Mouse (Mus musculus) heart, embryonic 14.5 days (tissue): ENCODE results near the gene Hist1h1t. TPM values are rescaled to one million over a fixed set of nuclear protein-coding genes. Genes with fewer than 3 reads are reported as not detected.
"Not testable (repeated sequence)": the region's sequence is repeated elsewhere in the genome, so short reads cannot be mapped to it uniquely, and the experiment has no call there.

ENCODE experiments used
- ATAC-seq: fragments of 200-750 bp; cut with Nextera tagmentation; 2 replicates; pipeline ENCODE4 v1.8.0; 2017; ENCODE audit warnings: low read depth, moderate TSS enrichment; ENCODE audit not compliant: insufficient number of reproducible peaks, insufficient read depth, low FRiP score
- H3K27ac ChIP-seq, 2 experiments: fragments of 200-500 bp in 1 of 2; fragments of 300-500 bp in 1 of 2; sonication (generic) in 1 of 2; replicated peaks in 1 of 2; 2 replicates each; pipeline ENCODE4 v1.5.1; 2012 to 2014; ENCODE audit warnings: low read depth in 2 of 2, low read length in 2 of 2, control low read depth in 1 of 2, mild to moderate bottlenecking in 1 of 2, mixed read lengths in 1 of 2; ENCODE audit not compliant: control insufficient read depth in 1 of 2, insufficient read depth in 1 of 2
- H3K27me3 ChIP-seq: fragments of 300-500 bp; sonication (generic); 2 replicates; pipeline ENCODE4 v1.6.1; 2014; ENCODE audit warnings: mild to moderate bottlenecking, low read length, control low read depth; ENCODE audit not compliant: control insufficient read depth, insufficient read depth
- H3K36me3 ChIP-seq: fragments of 300-500 bp; sonication (generic); 2 replicates; pipeline ENCODE4 v1.6.1; 2014; ENCODE audit warnings: mild to moderate bottlenecking, control low read depth, low read length, mixed read lengths; ENCODE audit not compliant: control insufficient read depth, insufficient read depth
- H3K4me1 ChIP-seq, 2 experiments: fragments of 200-500 bp in 1 of 2; fragments of 300-500 bp in 1 of 2; sonication (generic) in 1 of 2; 2 replicates each; pipeline ENCODE4 v1.6.1; 2012 to 2014; ENCODE audit warnings: low read length in 2 of 2, control low read depth in 1 of 2, mixed read lengths in 1 of 2; ENCODE audit not compliant: control insufficient read depth in 2 of 2, insufficient read depth in 2 of 2
- H3K4me2 ChIP-seq: fragments of 300-500 bp; sonication (generic); 2 replicates; pipeline ENCODE4 v1.6.1; 2014; ENCODE audit warnings: mild to moderate bottlenecking, low read length
- H3K4me3 ChIP-seq, 2 experiments: fragments of 200-500 bp in 1 of 2; fragments of 300-500 bp in 1 of 2; sonication (generic) in 1 of 2; 2 replicates each; pipeline ENCODE4 v1.5.1; 2012 to 2014; ENCODE audit warnings: low read length in 2 of 2, mild to moderate bottlenecking in 2 of 2, control low read depth in 1 of 2, low read depth in 1 of 2, moderate library complexity in 1 of 2; ENCODE audit not compliant: control insufficient read depth in 1 of 2, insufficient read depth in 1 of 2
- H3K9ac ChIP-seq: fragments of 300-500 bp; sonication (generic); 2 replicates; pipeline ENCODE4 v1.6.1; 2014; ENCODE audit warnings: mild to moderate bottlenecking, low read length
- H3K9me3 ChIP-seq: fragments of 300-500 bp; sonication (generic); 2 replicates; pipeline ENCODE4 v1.6.1; 2016; ENCODE audit warnings: low read length, control low read depth; ENCODE audit not compliant: control insufficient read depth
- WGBS: fragments of 180-500 bp; shearing (Covaris S2); extraction: QIAGEN DNeasy Blood & Tissue Kit; methylation state at CpG from one replicate; pipeline ENCODE4 v1.1.7; 2014; 5-methylcytosine and 5-hydroxymethylcytosine counted together
- polyA plus RNA-seq: library from polyadenylated mRNA; unstranded; fragments of >200 nt; fragmentation: Nextera tagmentation; extraction: Ambion mirVana; gene quantifications from 2 replicates; pipeline ENCODE4 v1.2.1, GENCODE M21; 2014

Gene Hist1h1t
- polyA plus RNA-seq, 1 experiment from 2014 or later: 0.30 TPM

DNA sequence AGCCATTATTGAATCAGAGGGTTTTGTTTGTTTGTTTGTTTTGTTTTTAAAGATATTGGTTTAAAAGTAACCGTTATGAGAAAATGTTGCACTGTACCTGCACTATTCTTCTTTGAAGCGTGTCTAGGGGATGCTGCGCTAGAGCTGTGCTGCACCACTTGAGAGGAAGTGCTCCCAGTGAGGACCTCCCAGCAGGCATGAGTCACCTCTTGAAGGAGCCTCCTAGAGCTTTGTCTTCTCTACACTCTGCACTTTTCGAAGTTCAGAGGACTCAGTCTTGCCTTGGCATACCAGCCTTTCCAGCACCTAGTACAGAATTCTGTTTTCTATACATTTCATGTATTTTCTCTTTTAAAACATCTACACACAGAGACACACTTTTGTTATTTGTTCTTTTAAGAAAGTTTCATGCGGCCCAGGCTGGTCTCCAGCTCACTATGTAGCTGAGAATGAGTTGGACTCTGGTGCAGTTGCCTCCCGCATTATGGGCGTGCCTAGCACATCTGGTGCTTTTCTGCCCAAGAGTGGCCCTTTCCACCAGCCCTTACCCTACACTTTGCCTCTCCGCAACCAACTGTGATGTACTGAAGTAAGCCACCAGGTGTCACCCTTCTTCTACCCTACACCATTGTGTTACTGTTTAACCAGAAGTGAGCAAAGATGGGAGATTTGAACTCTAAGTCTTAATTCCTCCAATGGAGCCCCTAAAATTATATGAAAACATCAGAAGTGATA, 5.3 kb downstream of the Hist1h1t start:
- ATAC-seq: no peak

DNA sequence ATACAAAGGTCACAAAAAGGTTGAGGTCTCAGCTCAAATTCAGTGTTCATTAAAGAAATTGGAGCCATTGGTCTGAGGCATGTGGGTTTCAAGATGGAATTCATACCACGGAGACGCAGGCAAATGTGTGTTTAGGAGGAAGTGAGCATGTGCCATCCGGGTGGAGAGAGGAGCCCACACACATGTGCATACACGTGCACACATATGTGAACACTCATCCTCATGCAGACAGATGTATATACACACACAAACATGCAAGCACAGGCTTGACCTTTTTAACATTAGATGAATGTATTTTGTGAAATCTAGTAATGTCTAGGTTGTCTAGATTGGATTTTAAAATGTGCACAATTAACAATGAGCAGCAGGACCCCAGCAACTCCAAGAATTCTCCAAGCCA, 6.6 kb downstream of the Hist1h1t start:
- H3K9me3 ChIP-seq: no peaks in the 10 kb centered on the region
- H3K4me3 ChIP-seq: no peak overlapping the region
- no peak overlapping the region for H3K9ac ChIP-seq
- 77% methylated on average over 4 of the region's 4 CpGs for WGBS
- no peak for ATAC-seq
- no peaks in the 10 kb centered on the region for H3K27me3 ChIP-seq
- H3K27ac ChIP-seq: no peak overlapping the region
- no peak overlapping the region for H3K4me2 ChIP-seq
- H3K4me1 ChIP-seq: 0 out of 4 replicates have a peak, but pooled peaks cover 0 to 3% of the 10 kb centered on the region in 2 experiments
- no peaks in the 10 kb centered on the region for H3K36me3 ChIP-seq

More for the DNA sequence above, 5.3 kb downstream of the Hist1h1t start:
- Histone ChIP-seq H3K36me3 (no peaks in the 10 kb centered on the region), H3K9me3 (no peaks in the 10 kb centered on the region), H3K4me1 (peaks cover under 1 to 5% of the 10 kb centered on the region in 2 experiments; a peak in 1 of 4 replicates), H3K9ac (peak overlapping the region; percentile 34; the same call in 1 of the 2 replicates), H3K4me2 (no peak overlapping the region), H3K27ac (no peak overlapping the region), H3K4me3 (no peak overlapping the region), H3K27me3 (no peaks in the 10 kb centered on the region)
- WGBS: 15% methylated on average over 8 of the region's 8 CpGs

DNA sequence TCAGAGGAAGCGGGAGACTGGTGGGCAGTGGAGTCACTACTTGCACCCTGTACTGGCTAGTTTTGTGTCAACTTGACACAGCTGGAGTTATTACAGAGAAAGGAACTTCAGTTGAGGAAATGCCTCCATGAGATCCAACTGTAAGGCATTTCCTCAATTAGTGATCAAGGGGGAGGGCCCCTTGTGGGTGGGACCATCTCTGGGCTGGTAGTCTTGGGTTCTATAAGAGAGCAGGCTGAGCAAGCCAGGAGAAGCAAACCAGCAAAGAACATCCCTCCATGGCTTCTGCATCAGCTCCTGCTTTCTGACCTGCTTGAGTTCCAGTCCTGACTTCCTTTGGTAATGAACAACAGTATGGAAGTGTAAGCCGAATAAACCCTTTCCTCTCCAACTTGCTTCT, 7.2 kb downstream of the Hist1h1t start:
- not testable (repeated sequence) for H3K4me2 ChIP-seq, H3K9ac ChIP-seq, H3K27ac ChIP-seq, H3K27me3 ChIP-seq, H3K9me3 ChIP-seq, H3K4me3 ChIP-seq, ATAC-seq, H3K36me3 ChIP-seq, H3K4me1 ChIP-seq
- 58% methylated on average over 2 of the region's 2 CpGs for WGBS

DNA sequence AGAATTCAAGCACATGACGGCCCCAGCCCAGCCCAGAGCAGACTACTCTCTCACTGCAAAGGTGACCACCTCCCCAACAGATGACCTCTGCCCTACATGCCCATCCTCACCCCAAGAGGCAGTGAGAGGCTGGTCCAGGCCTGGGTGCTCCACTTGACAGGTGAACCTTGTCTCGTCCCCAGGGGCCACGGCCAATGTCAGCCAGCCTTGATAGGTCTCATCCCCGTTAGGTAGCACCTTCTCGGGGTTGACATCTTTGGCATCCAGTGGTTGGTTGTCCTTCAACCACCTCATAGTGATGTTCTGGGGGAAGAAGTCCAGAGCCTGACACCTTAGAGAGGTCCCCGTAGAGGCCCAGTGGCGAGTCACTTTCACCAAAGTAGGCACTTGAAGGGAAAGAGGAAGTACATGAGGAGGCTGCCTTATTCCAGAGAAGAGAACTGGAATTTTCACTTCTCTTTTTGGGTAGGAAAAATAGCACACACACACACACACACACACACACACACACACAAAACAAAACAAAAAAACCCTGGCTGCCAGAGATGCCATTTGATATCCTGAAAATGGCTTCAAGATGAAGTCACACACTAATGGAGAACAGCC, 10.2 kb downstream of the Hist1h1t start:
- H3K9me3 ChIP-seq: no peaks in the 10 kb centered on the region
- H3K4me3 ChIP-seq: no peak overlapping the region
- H3K9ac ChIP-seq: no peak overlapping the region
- 80% methylated on average over 7 of the region's 7 CpGs for WGBS
- H3K36me3 ChIP-seq: no peaks in the 10 kb centered on the region
- H3K27ac ChIP-seq: no peak overlapping the region
- ATAC-seq: no peak
- H3K27me3 ChIP-seq: no peaks in the 10 kb centered on the region
- H3K4me2 ChIP-seq: no peak overlapping the region
- H3K4me1 ChIP-seq: peaks cover 7 to 18% of the 10 kb centered on the region in 2 experiments

GRCm38 (mm10) chr13:23706771-23707170, 11.2 kb downstream of the Hist1h1t start:
- Histone ChIP-seq H3K4me2 (no peak overlapping the region), H3K4me3 (no peak overlapping the region), H3K9me3 (no peaks in the 10 kb centered on the region), H3K27ac (no peak overlapping the region), H3K36me3 (no peaks in the 10 kb centered on the region), H3K9ac (no peak overlapping the region), H3K4me1 (peaks cover 7 to 15% of the 10 kb centered on the region in 2 experiments), H3K27me3 (no peaks in the 10 kb centered on the region)
- ATAC-seq: no peak
- WGBS: 92% methylated on average over 12 of the region's 12 CpGs

- 76% methylated on average over 4 of the region's 4 CpGs for WGBS
- peak overlapping the region; percentile 46 to 59 for H3K27ac ChIP-seq
- peaks cover 7 to 15% of the 10 kb centered on the region in 2 experiments for H3K4me1 ChIP-seq
- no peak for ATAC-seq
- no peaks in the 10 kb centered on the region for H3K27me3 ChIP-seq
- H3K4me3 ChIP-seq: no peak overlapping the region
- H3K9ac ChIP-seq: no peak overlapping the region
- no peak overlapping the region for H3K4me2 ChIP-seq
- no peaks in the 10 kb centered on the region for H3K36me3 ChIP-seq
- no peaks in the 10 kb centered on the region for H3K9me3 ChIP-seq
Measured at GRCm38 (mm10) chr13:23708041-23708440, 12.4 kb downstream of the Hist1h1t start.

GRCm38 (mm10) chr13:23708654-23709053, 13.0 kb downstream of the Hist1h1t start:
- Histone ChIP-seq H3K36me3 (no peaks in the 10 kb centered on the region), H3K27ac (peak overlapping the region in 1 of 2 experiments; percentile 59; a peak in 2 of 4 replicates), H3K9me3 (no peaks in the 10 kb centered on the region), H3K9ac (no peak overlapping the region), H3K27me3 (no peaks in the 10 kb centered on the region), H3K4me1 (peaks cover 7 to 15% of the 10 kb centered on the region in 2 experiments), H3K4me3 (no peak overlapping the region), H3K4me2 (no peak overlapping the region)
- no peak for ATAC-seq
- WGBS: 47% methylated on average over 4 of the region's 4 CpGs
